Mouse (Mus musculus) midbrain, postnatal 0 days (tissue): Measurements from ENCODE around the gene Zfp683. TPM values are rescaled to one million over a fixed set of nuclear protein-coding genes. Genes with fewer than 3 reads are reported as not detected.
A peak's percentile ranks its signal among the peaks of the same experiment; 100 is the strongest.

Experiments used
- ATAC-seq: fragments of 200-750 bp; cut with Nextera tagmentation; 2 replicates; pipeline ENCODE4 v1.8.0; 2017; ENCODE audit warnings: moderate number of reproducible peaks, mild to moderate bottlenecking, moderate TSS enrichment, moderate library complexity; ENCODE audit not compliant: low FRiP score
- DNase-seq: peaks from one replicate; pipeline ENCODE4 v3.0.0-alpha.2; 2015; ENCODE audit warnings: low spot score
- H3K27ac ChIP-seq: fragments of 300-500 bp; sonication (generic); 2 replicates; pipeline ENCODE4 v1.5.1; 2014; ENCODE audit warnings: low read depth, mild to moderate bottlenecking, low read length, mixed read lengths
- H3K27me3 ChIP-seq: fragments of 300-500 bp; sonication (generic); 2 replicates; pipeline ENCODE4 v1.6.1; 2014; ENCODE audit warnings: low read length, control low read depth, mixed read lengths; ENCODE audit not compliant: insufficient read depth
- H3K36me3 ChIP-seq: fragments of 300-500 bp; sonication (generic); 2 replicates; pipeline ENCODE4 v1.6.1; 2014; ENCODE audit warnings: low read length, control low read depth, mixed read lengths; ENCODE audit not compliant: insufficient read depth
- H3K4me1 ChIP-seq: fragments of 300-500 bp; sonication (generic); 2 replicates; pipeline ENCODE4 v1.6.1; 2014; ENCODE audit warnings: mild to moderate bottlenecking, control low read depth, antibody characterized with exemption, low read length, mixed read lengths; ENCODE audit not compliant: insufficient read depth
- H3K4me2 ChIP-seq: fragments of 300-500 bp; sonication (generic); 2 replicates; pipeline ENCODE4 v1.6.1; 2014; ENCODE audit warnings: low read depth, mild to moderate bottlenecking, low read length, mixed read lengths; ENCODE audit not compliant: poor library complexity, severe bottlenecking
- H3K4me3 ChIP-seq: fragments of 300-500 bp; sonication (generic); 2 replicates; pipeline ENCODE4 v1.5.1; 2014; ENCODE audit warnings: low read depth, mild to moderate bottlenecking, low read length, moderate library complexity
- H3K9ac ChIP-seq: fragments of 300-500 bp; sonication (generic); replicated peaks from 2 replicates; pipeline ENCODE4 v1.6.1; 2014; ENCODE audit warnings: mild to moderate bottlenecking, low read length, moderate library complexity, mixed read lengths; ENCODE audit not compliant: poor library complexity, severe bottlenecking
- H3K9me3 ChIP-seq: fragments of 300-500 bp; sonication (generic); 2 replicates; pipeline ENCODE4 v1.6.1; 2016; ENCODE audit warnings: low read length, control low read depth
- CTCF ChIP-seq: IDR thresholded peaks from 2 replicates; pipeline ENCODE4 v1.5.1; 2016; ENCODE audit warnings: antibody characterized with exemption, mild to moderate bottlenecking
- WGBS: fragments of 180-500 bp; shearing (Covaris S2); extraction: QIAGEN DNeasy Blood & Tissue Kit; methylation state at CpG from one replicate; pipeline ENCODE4 v1.1.7; 2014; 5-methylcytosine and 5-hydroxymethylcytosine counted together
- polyA plus RNA-seq: library from polyadenylated mRNA; unstranded; fragments of >200 nt; fragmentation: Nextera tagmentation; extraction: Ambion mirVana; gene quantifications from 2 replicates; pipeline ENCODE4 v1.2.1, GENCODE M21; 2015
- total RNA-seq: library from RNA; depleted of rRNA; stranded (reverse); fragments of >200 nt; gene quantifications from 2 replicates; pipeline ENCODE4 v1.2.3, GENCODE M21; 2014

Zfp683 gene
- total and polyA plus RNA-seq, 2 experiments from 2014 or later: not detected

- Histone ChIP-seq H3K4me2 (peak overlapping the region; percentile 82), H3K9ac (peak overlapping the region; percentile 56), H3K36me3 (no peaks in the 10 kb centered on the region), H3K4me1 (no peaks in the 10 kb centered on the region), H3K9me3 (no peaks in the 10 kb centered on the region), H3K4me3 (peak overlapping the region; percentile 52), H3K27ac (no peak overlapping the region), H3K27me3 (no peaks in the 10 kb centered on the region)
- no peak for TF ChIP-seq CTCF
- ATAC-seq: peak; percentile 78
- WGBS: under 1% methylated on average over 40 of the region's 41 CpGs
- DNase-seq: peak; percentile 66
These were observed 28.2 kb downstream of the Zfp683 start for GRCm38 (mm10) chr4:134081730-134082386.

GRCm38 (mm10) chr4:134082460-134082859 lies 28.8 kb downstream of the Zfp683 start:
- H3K9me3 ChIP-seq: no peaks in the 10 kb centered on the region
- H3K4me2 ChIP-seq: peak overlapping the region; percentile 82
- DNase-seq (no peak), ATAC-seq (no peak)
- H3K4me3 ChIP-seq: peak overlapping the region; percentile 52
- H3K9ac ChIP-seq: peak overlapping the region; percentile 56; the same call in 1 of the 2 replicates
- no peak overlapping the region for H3K27ac ChIP-seq
- 9% methylated on average over 7 of the region's 7 CpGs for WGBS
- no peaks in the 10 kb centered on the region for H3K4me1 ChIP-seq
- H3K36me3 ChIP-seq: no peaks in the 10 kb centered on the region
- no peaks in the 10 kb centered on the region for H3K27me3 ChIP-seq
- no peak for TF ChIP-seq CTCF

- peak; percentile 42 for TF ChIP-seq CTCF
- H3K9ac ChIP-seq: no peak overlapping the region
- H3K9me3 ChIP-seq: no peaks in the 10 kb centered on the region
- H3K4me3 ChIP-seq: no peak overlapping the region
- no peak overlapping the region for H3K27ac ChIP-seq
- H3K27me3 ChIP-seq: no peaks in the 10 kb centered on the region
- H3K4me1 ChIP-seq: no peaks in the 10 kb centered on the region
- no peak for DNase-seq
- ATAC-seq: no peak
- H3K4me2 ChIP-seq: no peak overlapping the region
- no peaks in the 10 kb centered on the region for H3K36me3 ChIP-seq
- 87% methylated on average over 4 of the region's 4 CpGs for WGBS
These were observed 31.4 kb downstream of the Zfp683 start for GRCm38 (mm10) chr4:134084999-134085398.

- TF ChIP-seq CTCF: peak; percentile 74
- Histone ChIP-seq H3K27ac (no peak overlapping the region), H3K4me3 (no peak overlapping the region), H3K4me2 (no peak overlapping the region), H3K27me3 (no peaks in the 10 kb centered on the region), H3K9ac (no peak overlapping the region), H3K4me1 (no peaks in the 10 kb centered on the region), H3K9me3 (no peaks in the 10 kb centered on the region), H3K36me3 (no peaks in the 10 kb centered on the region)
- peak; percentile 24 for DNase-seq
- ATAC-seq: no peak; the same call in 1 of the 2 replicates
- 36% methylated on average over 7 of the region's 7 CpGs for WGBS
These were observed 33.8 kb downstream of the Zfp683 start for GRCm38 (mm10) chr4:134087412-134087811.

GRCm38 (mm10) chr4:134089029-134089428 lies 35.4 kb downstream of the Zfp683 start:
- no peaks in the 10 kb centered on the region for H3K36me3 ChIP-seq
- TF ChIP-seq CTCF: no peak
- no peak overlapping the region for H3K27ac ChIP-seq
- H3K4me2 ChIP-seq: no peak overlapping the region
- H3K4me3 ChIP-seq: no peak overlapping the region
- DNase-seq: no peak
- no peaks in the 10 kb centered on the region for H3K9me3 ChIP-seq
- H3K27me3 ChIP-seq: no peaks in the 10 kb centered on the region
- H3K9ac ChIP-seq: no peak overlapping the region
- 79% methylated on average over 9 of the region's 9 CpGs for WGBS
- ATAC-seq: no peak
- no peaks in the 10 kb centered on the region for H3K4me1 ChIP-seq

GRCm38 (mm10) chr4:134090521-134091224 lies 37.0 kb downstream of the Zfp683 start:
- Histone ChIP-seq H3K4me3 (no peak overlapping the region), H3K36me3 (no peaks in the 10 kb centered on the region), H3K27ac (no peak overlapping the region), H3K27me3 (no peaks in the 10 kb centered on the region), H3K9me3 (no peaks in the 10 kb centered on the region), H3K9ac (no peak overlapping the region), H3K4me1 (no peaks in the 10 kb centered on the region), H3K4me2 (no peak overlapping the region)
- DNase-seq: peak; percentile 5
- peak; percentile 53 for TF ChIP-seq CTCF
- no peak for ATAC-seq
- WGBS: 84% methylated on average over 16 of the region's 16 CpGs
